Mouse (Mus musculus) c-Kit-positive CD71-positive TER-119-positive erythroid progenitor cells, embryonic 14.5 days (primary cell): ENCODE results near the gene Asgr1.
A peak's percentile ranks its signal among the peaks of the same experiment; 100 is the strongest.
"Not testable (repeated sequence)": the region's sequence is repeated elsewhere in the genome, so short reads cannot be mapped to it uniquely, and the experiment has no call there.

Experiments
- DNase-seq: peaks from one replicate; pipeline ENCODE4 v3.0.0-alpha.2; 2013; ENCODE audit warnings: low spot score

Asgr1 gene

GRCm38 (mm10) chr11:70053898-70054570, at the start of gene Asgr1:
TSS of gene Asgr1 (plus strand) at chr11:70054085.
- DNase-seq, result no peak

GRCm38 (mm10) chr11:70005521-70005920, 48.4 kb upstream of the Asgr1 start:
- no peak for DNase-seq

- DNase-seq, result no peak
Observed at GRCm38 (mm10) chr11:70010033-70010432, 43.9 kb upstream of the Asgr1 start.

GRCm38 (mm10) chr11:70010548-70010947, 43.3 kb upstream of the Asgr1 start:
- no peak for DNase-seq

GRCm38 (mm10) chr11:70010961-70011360, 42.9 kb upstream of the Asgr1 start:
- DNase-seq, result no peak

- no peak for DNase-seq
Observed at GRCm38 (mm10) chr11:70012931-70013330, 41.0 kb upstream of the Asgr1 start.

- no peak for DNase-seq
Observed at GRCm38 (mm10) chr11:70013408-70013807, 40.5 kb upstream of the Asgr1 start.

GRCm38 (mm10) chr11:70014051-70014450, 39.8 kb upstream of the Asgr1 start:
- DNase-seq, result no peak

- DNase-seq, result peak; percentile 83
Observed at GRCm38 (mm10) chr11:70014880-70015558, 38.9 kb upstream of the Asgr1 start, which contains the start of gene Acadvl. TSS of gene Acadvl (minus strand) at chr11:70015411.

- DNase-seq, result no peak
Observed at GRCm38 (mm10) chr11:70015677-70016076, 38.2 kb upstream of the Asgr1 start.

- DNase-seq, result not testable (repeated sequence)
Observed at GRCm38 (mm10) chr11:70016177-70016576, 37.7 kb upstream of the Asgr1 start.

GRCm38 (mm10) chr11:70016669-70017068, 37.2 kb upstream of the Asgr1 start, which contains the start of gene Dlg4:
TSS of gene Dlg4 (plus strand) at chr11:70016942.
- no peak for DNase-seq

- DNase-seq, result no peak
Observed at GRCm38 (mm10) chr11:70017199-70017767, 36.6 kb upstream of the Asgr1 start.

- no peak for DNase-seq
Observed at GRCm38 (mm10) chr11:70018131-70018990, 35.5 kb upstream of the Asgr1 start.

- no peak for DNase-seq
Observed at GRCm38 (mm10) chr11:70019495-70020021, 34.3 kb upstream of the Asgr1 start.

- DNase-seq, result no peak
Observed at GRCm38 (mm10) chr11:70020022-70020631, 33.8 kb upstream of the Asgr1 start.

- peak; percentile 69 for DNase-seq
Observed at GRCm38 (mm10) chr11:70020731-70021263, 33.1 kb upstream of the Asgr1 start.

GRCm38 (mm10) chr11:70021264-70022132, 32.4 kb upstream of the Asgr1 start:
- peak; percentile 98 for DNase-seq

- no peak for DNase-seq
Observed at GRCm38 (mm10) chr11:70023481-70024150, 30.3 kb upstream of the Asgr1 start.

GRCm38 (mm10) chr11:70024151-70024514, 29.8 kb upstream of the Asgr1 start:
- no peak for DNase-seq
